Mouse (Mus musculus) stomach, postnatal 0 days (tissue): ENCODE measurements at regions not wholly inside any gene's neighbourhood (a gene's known extent, or its start where the extent isn't known, plus 50 kb on each side); places are given as distances from the start of the nearest gene placed in this dataset.

Experiments used
- CTCF ChIP-seq: IDR thresholded peaks from 2 replicates; pipeline ENCODE4 v1.5.1; 2016; ENCODE audit warnings: antibody characterized with exemption, low read depth, mild to moderate bottlenecking, moderate library complexity
- EP300 ChIP-seq: optimal IDR thresholded peaks from 2 replicates; pipeline ENCODE3; 2016; ENCODE audit warnings: antibody characterized with exemption

- TF ChIP-seq CTCF = no peak
- TF ChIP-seq EP300 = no peak
Measured at GRCm38 (mm10) chr1:12027442-12027841, 613.5 kb downstream of the A830018L16Rik start.
